Mouse (Mus musculus) kidney, adult 9 months (tissue): Measurements from ENCODE around the gene Cpne2.

Experiments used
- DNase-seq: peaks from one replicate; pipeline ENCODE4 v3.0.0; 2022

Gene Cpne2

DNA sequence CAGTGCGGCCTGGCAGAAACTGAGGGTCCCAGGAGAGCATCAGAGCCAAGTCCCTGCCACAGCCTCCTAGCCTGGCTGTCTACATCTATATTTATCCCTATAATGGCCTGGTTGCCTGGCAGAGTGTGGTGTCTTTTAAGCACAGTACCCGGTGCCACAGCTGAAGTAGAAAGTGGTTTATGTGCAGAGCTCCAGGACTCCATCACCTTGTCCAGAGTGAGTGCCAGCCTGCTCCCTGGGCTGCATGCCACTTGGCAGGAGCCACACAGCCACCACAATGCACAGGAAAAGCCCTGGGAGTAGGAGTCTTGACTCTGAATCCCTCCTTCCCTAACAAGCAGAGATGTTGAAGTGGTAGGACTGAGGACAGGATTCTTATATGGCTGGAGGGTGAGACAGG lies 4.7 kb downstream of the Cpne2 start:
- no peak for DNase-seq

DNA sequence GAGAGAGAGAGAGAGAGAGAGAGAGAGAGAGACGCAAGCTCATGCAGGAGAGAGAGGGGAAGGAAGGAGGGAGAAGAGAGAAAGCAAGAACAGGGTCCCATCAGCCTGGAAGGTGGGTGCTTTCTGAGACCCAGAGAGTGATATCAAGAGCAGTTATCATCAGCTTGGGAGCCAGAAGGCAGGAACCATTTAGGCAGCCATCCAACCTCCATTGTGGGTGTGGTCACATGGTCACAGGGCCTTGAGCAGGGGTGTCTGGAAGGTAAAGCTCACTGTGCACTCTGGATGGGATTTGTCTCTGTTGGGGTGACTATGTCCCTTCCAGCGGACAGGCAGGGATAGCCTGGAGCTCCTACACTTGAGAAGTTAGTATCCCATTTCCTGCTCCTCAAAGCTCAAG lies 7.2 kb downstream of the Cpne2 start:
- DNase-seq, result no peak

DNA sequence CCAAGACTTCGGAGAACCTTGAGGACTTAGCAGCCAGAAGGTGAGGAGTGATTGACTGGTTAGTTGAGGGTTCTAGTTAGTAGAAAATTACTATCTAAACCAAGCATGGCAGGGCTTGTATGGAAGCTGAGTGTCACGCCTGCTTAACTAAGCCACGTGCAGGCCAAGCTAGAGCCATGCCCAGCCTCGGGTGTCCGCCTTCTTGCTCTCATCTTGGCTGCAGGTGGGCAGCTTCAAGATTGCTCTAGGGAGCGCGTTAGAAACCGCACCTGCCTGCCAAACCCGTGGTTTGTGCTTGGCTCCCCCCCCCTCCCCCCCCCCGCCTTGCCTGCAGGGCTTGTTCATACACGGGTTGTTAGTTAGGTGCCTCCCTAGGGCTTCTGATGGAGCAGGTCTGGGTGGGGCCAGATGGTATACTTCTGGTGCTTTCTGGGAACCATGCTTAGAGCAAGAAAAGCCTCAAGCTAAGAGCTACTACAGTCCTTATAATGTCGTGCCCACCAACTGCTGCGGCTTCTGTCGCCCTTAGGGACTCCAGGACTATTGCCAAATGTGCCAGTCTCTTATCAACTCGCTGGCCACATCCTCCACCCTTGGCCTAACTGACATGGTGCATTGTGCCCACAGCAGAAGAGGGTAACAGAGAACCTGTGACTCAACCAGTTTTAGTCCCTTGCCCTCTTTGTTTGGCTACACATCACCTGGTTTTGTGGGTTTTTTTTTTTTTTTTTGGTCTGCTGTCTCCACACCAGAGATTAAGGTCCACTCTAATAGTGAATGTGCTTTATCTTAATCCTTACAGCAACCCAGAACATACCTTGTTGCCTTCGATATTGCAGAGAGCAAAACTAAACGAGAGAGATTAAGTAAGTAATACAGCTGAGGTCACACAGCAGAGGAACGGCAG lies 8.4 kb downstream of the Cpne2 start:
- no peak for DNase-seq

DNA sequence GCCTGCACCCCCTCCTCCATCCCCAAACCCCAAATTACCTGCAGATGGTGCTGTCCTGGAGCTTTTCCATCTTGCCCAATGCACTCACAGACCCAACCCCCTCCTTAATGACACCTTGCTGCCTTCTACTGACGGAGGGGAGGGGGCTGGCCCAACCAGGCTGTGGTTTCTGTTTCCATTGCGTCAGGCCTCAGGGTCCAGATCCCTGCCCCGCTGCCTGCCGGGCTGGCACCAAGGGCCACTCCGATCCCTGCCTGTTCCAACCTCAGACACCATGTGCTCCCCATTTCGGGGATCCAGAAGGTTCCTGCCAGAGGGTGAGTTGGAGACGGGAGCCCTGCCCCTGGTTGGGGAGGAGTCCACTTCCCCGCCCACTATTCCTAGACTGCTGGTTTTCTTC lies 11.2 kb downstream of the Cpne2 start:
- DNase-seq, result no peak

DNA sequence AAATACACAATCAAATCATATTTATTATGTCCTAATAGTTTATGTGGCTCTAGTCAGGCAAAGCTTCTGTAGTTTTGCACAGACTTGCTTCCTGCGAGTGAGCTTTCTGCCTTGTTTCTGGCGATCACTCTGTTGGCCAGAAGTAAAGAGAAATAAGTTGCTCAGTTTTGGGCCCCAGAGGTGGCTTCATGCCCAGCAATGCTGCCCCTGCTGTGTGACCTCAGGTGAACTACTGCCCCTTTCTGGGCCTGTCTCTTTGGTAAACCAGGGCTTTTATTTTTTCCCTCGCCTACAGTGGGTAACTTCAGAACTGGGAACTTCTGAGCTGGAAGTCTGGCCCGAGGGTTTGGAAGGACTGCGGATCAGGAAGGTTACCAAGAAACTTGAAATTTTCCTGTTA lies 16.3 kb downstream of the Cpne2 start:
- DNase-seq, result no peak

DNA sequence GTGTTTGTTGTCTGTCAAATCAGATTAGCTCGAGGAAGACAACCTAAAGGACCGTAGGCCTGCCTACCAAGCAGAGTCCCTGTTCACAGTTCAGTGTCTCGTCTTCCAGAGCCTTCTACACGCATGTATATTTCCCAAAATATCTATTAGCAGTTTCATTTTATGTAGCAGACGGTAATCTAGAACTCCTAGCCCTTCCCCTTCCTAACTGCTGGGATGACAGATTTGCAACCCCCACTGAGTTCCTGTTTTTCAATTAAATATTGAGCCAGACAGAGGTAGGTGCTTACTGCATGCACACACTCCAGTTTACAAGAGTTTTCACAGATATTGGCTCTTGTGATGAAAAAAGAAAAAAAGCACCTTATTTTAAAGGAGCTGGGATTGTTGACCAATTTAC lies 16.7 kb downstream of the Cpne2 start:
- DNase-seq, result no peak

DNA sequence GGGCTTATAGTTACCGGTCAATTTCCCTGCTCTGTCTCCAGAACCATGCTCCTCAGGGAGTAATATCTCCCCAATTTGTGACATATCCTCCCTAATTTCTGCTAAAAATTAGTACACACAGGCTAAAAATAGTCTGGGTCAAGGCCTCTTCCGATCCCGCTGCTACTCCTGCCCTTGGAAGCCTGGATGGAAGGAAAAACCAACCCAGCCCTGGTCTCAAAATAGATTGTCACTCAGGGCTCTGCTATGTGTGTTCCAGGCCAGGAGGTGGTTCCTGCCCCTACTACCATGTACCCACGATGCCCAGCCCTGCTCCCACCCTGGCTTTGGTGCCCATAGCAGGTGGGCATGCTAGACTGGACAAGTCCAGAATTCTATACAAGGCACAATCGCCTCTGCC lies 17.2 kb downstream of the Cpne2 start:
- peak; percentile 34 for DNase-seq

DNA sequence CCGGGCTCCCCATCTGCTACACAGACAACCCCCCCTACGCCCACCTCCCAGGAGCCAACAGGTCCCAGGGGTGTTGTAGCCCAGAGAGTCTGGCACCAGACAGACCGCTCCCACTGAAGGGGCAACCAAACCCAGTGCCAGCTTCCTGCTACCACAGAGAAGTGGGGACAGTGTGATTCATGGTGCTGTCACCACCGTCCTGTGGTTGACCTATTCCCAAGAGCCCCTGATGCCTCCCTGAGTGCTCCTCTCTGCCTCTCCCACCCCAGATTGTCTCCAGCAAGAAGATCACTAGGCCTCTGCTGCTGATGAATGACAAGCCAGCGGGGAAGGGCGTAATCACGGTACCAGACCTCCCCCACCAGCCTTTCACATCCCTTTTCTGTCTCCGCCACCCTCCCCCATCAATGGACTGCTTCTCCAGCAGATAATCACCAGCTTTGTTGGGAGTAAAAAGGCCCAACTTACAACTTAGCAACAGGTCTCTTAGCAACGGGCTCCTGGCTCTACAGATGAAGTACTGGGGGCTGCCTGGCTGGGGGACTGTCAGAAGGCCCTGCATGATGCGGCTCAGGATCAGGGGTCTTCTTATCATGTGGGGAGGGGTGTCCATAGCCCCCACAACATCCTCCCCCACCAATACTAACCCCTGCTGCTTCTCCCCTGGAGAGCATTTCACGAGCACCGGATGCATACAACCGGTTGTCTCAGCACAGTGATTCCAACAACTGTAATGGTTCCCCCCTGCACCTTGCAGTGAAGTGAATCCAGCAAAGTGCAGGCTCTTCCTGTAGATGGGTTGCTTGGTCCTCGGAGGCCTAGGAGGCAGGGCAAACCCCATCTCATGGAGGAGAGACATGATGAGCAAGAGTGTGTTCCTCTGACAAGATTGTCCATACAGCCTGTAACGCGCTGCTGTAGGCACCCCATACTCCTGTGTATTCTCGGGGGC lies 19.0 kb downstream of the Cpne2 start:
- DNase-seq, result no peak

DNA sequence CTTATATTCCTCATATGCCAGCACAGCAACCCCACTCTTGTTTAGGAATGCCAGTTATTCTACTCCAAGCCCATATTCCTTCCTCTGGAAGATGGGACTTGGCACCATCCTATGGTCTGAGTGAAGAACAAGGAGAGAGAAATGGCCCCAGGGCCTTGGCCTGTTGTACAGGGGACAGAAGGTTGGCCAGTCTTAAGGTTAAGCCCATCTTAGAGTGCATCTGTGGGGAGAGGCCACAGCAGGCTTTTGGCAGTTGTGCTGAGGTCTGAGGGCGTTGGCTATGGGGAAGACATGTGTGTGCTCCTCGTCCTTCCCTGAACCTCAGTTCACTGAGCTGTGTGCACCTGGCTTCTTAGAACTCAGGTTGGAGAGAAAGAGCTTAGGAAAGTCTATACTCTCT lies 19.9 kb downstream of the Cpne2 start:
- no peak for DNase-seq

DNA sequence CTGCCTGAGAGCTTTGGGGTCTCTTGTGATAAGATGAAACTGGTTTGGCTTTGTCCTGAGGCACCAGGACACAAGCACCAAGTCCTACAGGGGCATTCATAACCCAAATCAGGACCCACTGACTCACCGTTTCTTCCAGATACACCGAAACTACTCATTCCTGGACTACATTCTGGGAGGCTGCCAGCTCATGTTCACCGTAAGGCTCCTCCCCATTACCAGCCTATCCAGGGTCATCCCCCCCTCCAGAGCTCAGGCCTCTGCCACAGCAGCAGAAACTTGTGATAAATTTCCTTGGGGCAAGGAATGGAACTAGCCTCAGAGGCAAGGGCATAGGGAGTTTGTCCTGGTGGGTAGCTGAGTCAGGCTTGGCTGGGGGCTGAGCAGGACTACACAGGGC lies 24.5 kb downstream of the Cpne2 start:
- no peak for DNase-seq

DNA sequence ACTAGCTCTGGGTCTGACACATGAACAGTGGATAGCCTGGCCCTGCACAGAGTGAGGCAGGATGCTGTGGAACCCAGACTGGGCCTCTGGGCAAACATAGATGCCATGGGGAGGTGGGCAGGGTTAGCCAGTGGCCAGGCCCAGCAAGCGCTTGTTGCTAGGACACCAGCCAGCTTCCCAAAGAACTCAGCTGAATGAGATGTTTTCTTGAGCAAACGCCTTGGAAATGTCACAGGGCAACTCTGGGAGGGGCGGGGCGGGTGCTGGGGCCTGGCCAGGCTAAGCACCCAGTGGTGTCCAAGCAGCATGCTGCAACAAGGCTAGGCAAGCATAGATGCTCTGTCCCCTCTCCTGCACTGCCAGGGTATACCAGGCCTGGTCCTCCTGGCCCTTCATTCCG lies 28.5 kb downstream of the Cpne2 start:
- no peak for DNase-seq

DNA sequence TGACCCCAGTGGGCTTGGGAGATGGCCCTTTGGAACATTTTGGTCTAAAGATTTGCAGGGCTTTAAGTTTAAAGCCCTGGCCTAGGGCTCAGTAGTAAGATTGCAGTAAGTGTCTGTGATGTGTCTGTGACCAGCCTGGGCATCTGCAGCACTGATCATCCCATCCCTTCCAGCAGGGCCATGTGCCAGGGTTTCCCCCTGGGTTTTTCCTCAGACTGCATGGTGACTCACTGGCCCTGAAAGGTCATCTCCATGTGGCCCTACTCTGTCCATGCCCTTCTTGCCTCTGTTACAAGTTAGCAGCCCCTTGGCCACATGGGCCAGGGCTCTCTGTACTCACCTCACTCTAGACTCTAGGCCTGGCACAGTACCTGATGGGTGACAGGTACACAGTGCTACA lies 31.6 kb downstream of the Cpne2 start:
- DNase-seq, result no peak

DNA sequence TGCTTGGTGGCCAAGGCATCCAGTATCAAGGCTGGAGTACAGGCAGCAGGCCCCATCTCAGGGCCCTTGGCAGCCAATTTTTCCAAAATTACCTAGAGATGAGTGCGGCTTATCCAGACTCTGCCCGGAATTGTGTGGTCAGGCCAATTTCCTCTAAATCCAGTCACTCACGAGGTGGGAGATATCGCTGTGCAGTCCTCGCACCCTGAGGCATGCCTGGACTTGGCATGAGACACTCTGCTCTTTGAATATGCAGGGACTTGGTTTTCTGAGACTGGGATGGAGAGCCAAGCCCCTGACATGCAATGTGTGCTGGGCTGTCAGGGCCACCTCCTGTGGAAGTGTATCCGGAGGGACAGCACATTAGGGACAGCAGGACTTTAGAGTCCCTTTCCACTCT lies 33.2 kb downstream of the Cpne2 start:
- DNase-seq, result no peak

DNA sequence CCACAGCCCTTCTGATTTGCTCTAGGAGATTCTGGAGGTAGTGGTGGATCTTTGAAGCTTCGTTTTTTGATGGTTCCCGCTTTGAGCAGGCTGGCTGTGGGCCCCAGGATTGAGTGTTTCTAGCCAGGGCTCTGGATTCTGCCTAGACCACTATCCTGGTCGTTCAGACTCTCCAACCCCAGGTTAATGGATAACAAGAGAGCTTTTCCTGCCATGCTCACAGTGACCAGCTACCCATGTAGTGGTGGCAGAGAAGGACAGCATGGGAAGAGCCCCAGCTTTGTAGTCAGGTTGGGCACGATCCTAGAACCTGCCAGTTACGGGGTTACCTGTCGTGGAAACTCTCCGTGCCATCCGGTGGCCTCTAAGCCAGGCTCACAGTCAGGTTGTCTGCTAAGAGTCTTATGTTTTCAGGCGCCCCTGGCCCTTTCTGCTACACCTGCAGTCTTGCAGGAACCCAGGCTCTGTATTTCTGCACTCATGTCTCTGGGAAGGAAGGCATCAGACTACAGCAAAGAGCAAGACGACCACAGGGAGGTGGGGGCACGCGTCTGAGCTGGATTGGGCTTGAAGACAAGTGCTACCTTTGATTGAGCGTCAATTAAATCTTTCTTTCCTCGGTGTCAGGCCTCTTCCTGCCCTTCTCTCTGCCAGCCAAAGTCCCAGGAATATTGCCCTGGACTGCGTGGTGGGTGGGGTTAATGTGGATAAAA lies 33.8 kb downstream of the Cpne2 start:
- DNase-seq, result peak; percentile 32

DNA sequence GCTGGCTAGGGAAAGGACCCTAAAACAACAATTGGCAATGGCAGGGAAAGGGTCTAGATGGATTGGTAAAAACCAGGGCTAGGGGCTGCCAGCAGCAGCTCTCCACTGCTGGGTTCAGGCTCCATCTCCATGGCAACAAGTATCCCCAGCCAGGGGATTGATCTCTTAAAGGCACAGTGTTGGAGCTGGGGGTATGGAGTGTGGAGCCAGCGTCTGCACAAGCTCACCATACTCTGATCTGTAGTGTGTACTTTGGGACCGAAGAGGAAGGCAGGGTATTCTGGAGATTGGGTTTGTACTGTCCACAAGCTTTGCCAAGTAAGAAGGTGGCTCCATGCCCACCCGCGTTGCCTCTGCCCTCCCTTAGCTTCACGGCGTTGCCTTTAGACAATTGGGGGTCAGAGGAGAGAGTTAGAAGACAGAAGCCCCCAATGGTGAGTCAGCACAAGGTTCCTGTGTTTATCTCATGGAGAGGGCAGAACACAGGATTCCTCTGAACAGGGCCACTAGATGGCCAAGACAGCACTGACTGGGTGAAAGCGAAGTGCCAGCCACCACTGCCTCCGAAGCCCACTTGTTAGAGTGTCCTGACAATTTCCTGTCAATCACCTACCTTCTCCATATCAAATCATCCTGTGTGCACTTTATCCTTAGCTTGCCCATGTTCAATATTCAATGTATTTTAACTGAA lies 34.5 kb downstream of the Cpne2 start:
- no peak for DNase-seq

DNA sequence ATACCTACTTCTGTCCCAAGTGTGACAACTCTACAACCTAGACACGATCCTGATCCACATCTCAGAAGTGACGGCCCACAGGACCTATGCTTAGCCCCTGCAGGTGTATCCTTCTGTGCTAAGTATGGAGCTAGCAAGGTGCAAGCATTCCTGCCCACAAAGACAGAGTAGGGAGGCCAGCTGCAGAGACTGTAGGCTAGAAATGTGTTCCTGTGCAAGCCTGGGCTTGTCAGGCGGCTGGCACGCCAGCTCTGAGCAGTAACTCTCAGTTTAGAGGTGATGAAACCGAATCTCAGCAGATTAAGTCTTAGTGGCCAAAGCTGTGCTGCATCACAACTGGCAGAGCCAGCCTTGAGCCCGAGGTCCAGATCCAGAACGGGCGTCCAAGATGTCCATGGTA lies 35.3 kb downstream of the Cpne2 start:
- no peak for DNase-seq

DNA sequence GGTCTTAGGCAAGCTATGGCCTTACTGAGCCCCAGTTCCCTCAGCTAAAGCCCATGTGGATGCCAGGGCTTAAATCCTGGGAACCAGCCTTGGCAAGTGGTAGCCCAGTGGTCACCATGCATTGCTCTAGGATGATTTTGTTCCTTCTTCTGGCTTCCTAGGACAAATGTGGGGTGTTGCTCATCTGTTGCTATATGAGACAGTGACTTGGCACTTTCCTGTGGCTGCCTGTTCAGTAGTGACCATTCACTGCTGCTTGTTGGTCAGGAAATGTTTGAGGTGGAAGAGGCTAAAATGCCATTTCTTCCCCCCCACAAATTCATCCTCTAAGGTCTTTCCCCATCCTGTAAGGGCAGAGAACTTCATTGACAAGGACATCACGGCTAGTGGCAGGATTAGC lies 36.6 kb downstream of the Cpne2 start:
- no peak for DNase-seq

DNA sequence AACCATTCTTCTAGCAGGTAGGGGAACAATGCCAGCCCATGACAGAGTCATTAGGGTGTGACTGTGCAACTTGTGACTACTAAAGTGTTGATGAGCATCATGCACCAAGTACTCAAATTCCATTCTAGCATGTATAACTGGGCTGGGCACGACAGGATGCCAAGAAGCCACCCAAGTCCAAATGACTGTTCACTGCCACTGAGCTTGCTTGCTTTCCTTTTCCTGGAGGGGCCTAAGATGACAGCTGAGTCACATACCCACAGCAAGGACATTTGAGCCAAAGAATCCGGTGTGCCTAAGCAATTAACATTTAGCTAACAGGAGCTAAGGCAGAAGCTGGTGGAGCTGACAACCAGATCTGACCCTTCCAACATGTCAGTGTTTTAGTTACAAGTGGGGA lies 39.1 kb downstream of the Cpne2 start:
- DNase-seq, result no peak

DNA sequence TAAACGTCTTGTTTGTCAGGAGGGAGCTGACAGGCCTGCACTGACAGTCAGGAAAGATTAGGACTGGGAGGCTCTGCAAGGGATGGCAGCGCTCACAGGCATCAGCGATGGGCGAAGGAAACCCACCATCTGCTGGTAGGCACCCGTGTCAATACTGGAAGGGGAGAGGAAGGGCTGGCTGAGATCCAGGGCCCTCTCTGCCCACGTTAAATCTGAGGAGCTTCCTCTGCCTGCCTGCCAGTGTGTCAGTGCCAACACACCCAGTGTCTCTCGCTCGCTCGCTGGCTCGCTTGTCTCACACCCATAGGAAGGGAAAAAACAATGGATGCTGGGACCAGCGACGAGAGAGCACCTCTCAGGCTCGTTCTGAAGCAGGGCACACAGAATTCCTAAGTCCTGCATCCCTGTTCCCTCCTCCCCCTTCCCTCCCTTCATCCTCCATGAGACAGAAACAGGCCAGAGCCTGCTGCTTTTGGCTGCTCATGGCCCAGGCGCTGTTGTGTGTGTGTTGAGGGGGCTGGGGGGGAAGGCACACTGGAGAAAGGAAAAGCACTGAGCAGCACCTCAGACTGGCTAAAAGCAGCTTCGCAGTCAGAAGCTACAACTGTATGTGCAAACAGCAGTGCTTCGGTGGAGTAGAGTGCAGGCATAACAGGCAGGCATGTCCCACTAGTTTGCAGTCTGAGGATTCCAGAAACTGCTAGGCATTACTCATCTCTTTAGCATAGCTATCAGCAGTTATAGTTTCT lies 41.5 kb downstream of the Cpne2 start:
- no peak for DNase-seq

DNA sequence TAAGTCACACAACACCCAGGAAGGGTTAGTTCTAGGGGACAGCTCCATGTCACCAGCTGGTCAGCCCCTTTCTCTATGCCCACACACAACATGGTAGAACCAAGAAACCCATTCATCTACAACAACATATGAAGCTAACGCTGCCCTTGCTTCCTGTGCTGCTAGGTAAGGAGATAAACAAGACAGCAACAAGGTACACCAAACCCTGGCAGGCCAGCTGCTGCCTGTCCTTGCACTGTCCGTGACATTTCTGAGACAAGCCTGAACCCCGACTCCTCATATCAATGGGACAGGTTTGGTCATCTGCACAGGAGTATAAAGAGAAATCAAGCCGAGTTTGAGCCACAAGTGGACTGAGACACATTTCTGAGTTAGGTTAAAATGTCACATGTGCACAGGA lies 42.4 kb downstream of the Cpne2 start:
- no peak for DNase-seq

DNA sequence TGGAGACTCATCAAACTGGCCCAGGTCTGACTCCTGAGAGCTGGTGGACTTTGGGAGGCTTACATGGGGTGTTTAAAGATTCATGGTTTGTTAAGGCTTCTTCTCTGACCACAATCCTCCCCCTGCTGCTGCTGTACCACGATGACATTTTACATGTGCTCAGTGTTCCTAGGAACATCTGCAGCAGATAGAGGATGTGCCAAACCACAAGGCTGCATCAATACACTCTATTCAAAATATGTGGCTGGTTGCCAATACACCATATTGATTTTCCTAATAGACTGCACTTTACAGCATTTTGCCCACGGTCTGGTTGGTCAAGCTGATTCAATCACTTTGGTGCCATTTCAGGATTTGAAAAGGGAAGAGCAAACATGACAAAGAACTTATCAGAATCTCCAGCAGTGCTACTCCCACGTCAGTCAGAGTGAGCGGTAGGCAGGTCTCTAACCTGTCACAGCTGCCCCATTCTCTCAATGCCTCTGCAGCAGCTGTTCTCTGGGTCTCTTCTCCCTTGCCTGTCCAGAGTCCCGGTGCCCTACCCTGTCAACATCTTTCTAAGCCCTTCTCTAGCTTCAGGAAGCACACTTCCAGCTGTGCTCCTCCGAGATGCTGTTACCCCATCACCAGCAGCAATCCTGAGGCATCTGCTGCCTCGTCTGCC lies 49.2 kb downstream of the Cpne2 start:
- DNase-seq, result no peak
